Mouse (Mus musculus): ENCODE results near the gene Uevld. TPM values are rescaled to one million over a fixed set of nuclear protein-coding genes. Genes with fewer than 3 reads are reported as not detected.

The Uevld gene
- polyA plus RNA-seq, 1 experiment from 2014 or later = 11.7 TPM

GRCm38 (mm10) chr7:46960991-46961390 lies 2.7 kb upstream of the Uevld start:
- Histone ChIP-seq H3K27ac (no peak overlapping the region), H3K4me1 (peaks cover 13% of the 10 kb centered on the region; the same call in 1 of the 2 replicates), H3K36me3 (peaks cover 2% of the 10 kb centered on the region; the same call in 1 of the 2 replicates), H3K4me3 (no peak overlapping the region), H3K9me3 (replicated peaks) (no peaks in the 10 kb centered on the region), H3K27me3 (ENCODE audit: low read depth, poor library complexity, severe bottlenecking) (peaks cover 24% of the 10 kb centered on the region)
- 78% methylated on average over 3 of the region's 3 CpGs for WGBS
- no peak for DNase-seq (ENCODE audit: low spot score)

- Histone ChIP-seq H3K27ac (peak overlapping the region; percentile 81), H3K4me3 (peak overlapping the region; percentile 74), H3K27me3 (ENCODE audit: low read depth, poor library complexity, severe bottlenecking) (peaks cover 24% of the 10 kb centered on the region), H3K4me1 (peaks cover 13% of the 10 kb centered on the region; the same call in 1 of the 2 replicates), H3K9me3 (replicated peaks) (no peaks in the 10 kb centered on the region), H3K36me3 (peaks cover 18% of the 10 kb centered on the region)
- no peak for DNase-seq (ENCODE audit: low spot score)
- WGBS = 24% methylated on average over 9 of the region's 9 CpGs
Observed at GRCm38 (mm10) chr7:46958853-46959252, 526 bp upstream of the Uevld start.

- DNase-seq (ENCODE audit: low spot score) = no peak
- no peak overlapping the region for H3K27ac ChIP-seq
- H3K9me3 ChIP-seq (replicated peaks) = no peaks in the 10 kb centered on the region
- no peak overlapping the region for H3K4me3 ChIP-seq
- H3K4me1 ChIP-seq = no peaks in the 10 kb centered on the region
- H3K36me3 ChIP-seq = peaks cover 75% of the 10 kb centered on the region
- 82% methylated on average over 4 of the region's 4 CpGs for WGBS
- H3K27me3 ChIP-seq (ENCODE audit: low read depth, poor library complexity, severe bottlenecking) = no peaks in the 10 kb centered on the region
Observed at GRCm38 (mm10) chr7:46935847-46936246, 22.5 kb downstream of the Uevld start.

GRCm38 (mm10) chr7:46934788-46935187 lies 23.5 kb downstream of the Uevld start:
- no peak for DNase-seq (ENCODE audit: low spot score)
- Histone ChIP-seq H3K4me3 (no peak overlapping the region), H3K27ac (no peak overlapping the region), H3K9me3 (replicated peaks) (no peaks in the 10 kb centered on the region), H3K27me3 (ENCODE audit: low read depth, poor library complexity, severe bottlenecking) (no peaks in the 10 kb centered on the region), H3K4me1 (no peaks in the 10 kb centered on the region), H3K36me3 (peaks cover 73% of the 10 kb centered on the region)
- 82% methylated on average over 8 of the region's 8 CpGs for WGBS

GRCm38 (mm10) chr7:46931370-46931769 lies 27.0 kb downstream of the Uevld start:
- DNase-seq (ENCODE audit: low spot score) = no peak
- WGBS = 95% methylated on average over 3 of the region's 3 CpGs
- Histone ChIP-seq H3K9me3 (replicated peaks) (no peaks in the 10 kb centered on the region), H3K4me3 (no peak overlapping the region), H3K27ac (no peak overlapping the region), H3K4me1 (no peaks in the 10 kb centered on the region), H3K36me3 (peaks cover 48% of the 10 kb centered on the region), H3K27me3 (ENCODE audit: low read depth, poor library complexity, severe bottlenecking) (no peaks in the 10 kb centered on the region)

GRCm38 (mm10) chr7:46928291-46928690 lies 30.0 kb downstream of the Uevld start:
- WGBS = 95% methylated on average over 5 of the region's 5 CpGs
- peaks cover 23% of the 10 kb centered on the region for H3K36me3 ChIP-seq

GRCm38 (mm10) chr7:46922075-46922474 lies 36.3 kb downstream of the Uevld start:
- WGBS = 89% methylated on average over 4 of the region's 4 CpGs
- H3K36me3 ChIP-seq = peaks cover 8% of the 10 kb centered on the region
- H3K27ac ChIP-seq = no peak overlapping the region
- H3K4me3 ChIP-seq = no peak overlapping the region
- no peaks in the 10 kb centered on the region for H3K9me3 ChIP-seq (replicated peaks)
- no peaks in the 10 kb centered on the region for H3K27me3 ChIP-seq (ENCODE audit: low read depth, poor library complexity, severe bottlenecking)
- no peak for DNase-seq (ENCODE audit: low spot score)
- H3K4me1 ChIP-seq = peaks cover 20% of the 10 kb centered on the region

More at GRCm38 (mm10) chr7:46928291-46928690, 30.0 kb downstream of the Uevld start:
- no peaks in the 10 kb centered on the region for H3K4me1 ChIP-seq
- no peak overlapping the region for H3K4me3 ChIP-seq
- H3K9me3 ChIP-seq (replicated peaks) = no peaks in the 10 kb centered on the region
- H3K27ac ChIP-seq = no peak overlapping the region
- DNase-seq (ENCODE audit: low spot score) = no peak
- no peaks in the 10 kb centered on the region for H3K27me3 ChIP-seq (ENCODE audit: low read depth, poor library complexity, severe bottlenecking)

- peaks cover 22% of the 10 kb centered on the region for H3K4me1 ChIP-seq
- DNase-seq (ENCODE audit: low spot score) = peak; percentile 97
- H3K27ac ChIP-seq = peak within 1 kb of the TSS; percentile 99
- H3K4me3 ChIP-seq = peak within 1 kb of the TSS; percentile 92
- H3K27me3 ChIP-seq (ENCODE audit: low read depth, poor library complexity, severe bottlenecking) = no peaks in the 10 kb centered on the region
- H3K36me3 ChIP-seq = peaks cover 32% of the 10 kb centered on the region
- no peaks in the 10 kb centered on the region for H3K9me3 ChIP-seq (replicated peaks)
- WGBS = under 1% methylated on average over 73 of the region's 75 CpGs
Observed at GRCm38 (mm10) chr7:46919551-46920176, 38.7 kb downstream of the Uevld start, which contains the start of gene Tsg101. TSS of gene Tsg101 (minus strand) at chr7:46919969.

- DNase-seq (ENCODE audit: low spot score) = peak; percentile 39
- Histone ChIP-seq H3K4me1 (peaks cover 22% of the 10 kb centered on the region), H3K9me3 (replicated peaks) (no peaks in the 10 kb centered on the region), H3K4me3 (peak overlapping the region; percentile 92), H3K36me3 (peaks cover 40% of the 10 kb centered on the region), H3K27me3 (ENCODE audit: low read depth, poor library complexity, severe bottlenecking) (no peaks in the 10 kb centered on the region), H3K27ac (peak overlapping the region; percentile 99)
- WGBS = 21% methylated on average over 13 of the region's 13 CpGs
Observed at GRCm38 (mm10) chr7:46918678-46919371, 39.5 kb downstream of the Uevld start.

GRCm38 (mm10) chr7:46916376-46916775 lies 42.0 kb downstream of the Uevld start:
- Histone ChIP-seq H3K4me3 (no peak overlapping the region), H3K36me3 (peaks cover 65% of the 10 kb centered on the region), H3K27me3 (ENCODE audit: low read depth, poor library complexity, severe bottlenecking) (no peaks in the 10 kb centered on the region), H3K27ac (no peak overlapping the region), H3K9me3 (replicated peaks) (no peaks in the 10 kb centered on the region), H3K4me1 (peaks cover 22% of the 10 kb centered on the region)
- no peak for DNase-seq (ENCODE audit: low spot score)
- WGBS = 95% methylated on average over 3 of the region's 3 CpGs

- Histone ChIP-seq H3K27me3 (ENCODE audit: low read depth, poor library complexity, severe bottlenecking) (no peaks in the 10 kb centered on the region), H3K36me3 (peaks cover 100% of the 10 kb centered on the region)
Observed at GRCm38 (mm10) chr7:46911250-46911649, 47.1 kb downstream of the Uevld start.

GRCm38 (mm10) chr7:46899343-46899742 lies 59.0 kb downstream of the Uevld start:
- no peak overlapping the region for H3K27ac ChIP-seq
- no peaks in the 10 kb centered on the region for H3K27me3 ChIP-seq (ENCODE audit: low read depth, poor library complexity, severe bottlenecking)
- H3K36me3 ChIP-seq = peaks cover 98% of the 10 kb centered on the region
- H3K9me3 ChIP-seq (replicated peaks) = no peaks in the 10 kb centered on the region
- DNase-seq (ENCODE audit: low spot score) = no peak
- WGBS = 96% methylated on average over 3 of the region's 3 CpGs
- no peaks in the 10 kb centered on the region for H3K4me1 ChIP-seq
- H3K4me3 ChIP-seq = no peak overlapping the region

More at GRCm38 (mm10) chr7:46911250-46911649, 47.1 kb downstream of the Uevld start:
- Histone ChIP-seq H3K27ac (no peak overlapping the region), H3K4me3 (no peak overlapping the region), H3K4me1 (0 out of 2 replicates have a peak, but pooled peaks cover 1% of the 10 kb centered on the region), H3K9me3 (replicated peaks) (no peaks in the 10 kb centered on the region)
- DNase-seq (ENCODE audit: low spot score) = no peak
- whole genome bisulfite sequencing = 98% methylated on average over 3 of the region's 3 CpGs

- H3K4me1 ChIP-seq = no peaks in the 10 kb centered on the region
- DNase-seq (ENCODE audit: low spot score) = no peak
- H3K9me3 ChIP-seq (replicated peaks) = no peaks in the 10 kb centered on the region
- no peaks in the 10 kb centered on the region for H3K27me3 ChIP-seq (ENCODE audit: low read depth, poor library complexity, severe bottlenecking)
- peaks cover 99% of the 10 kb centered on the region for H3K36me3 ChIP-seq
- 84% methylated on average over 3 of the region's 3 CpGs for WGBS
- H3K4me3 ChIP-seq = no peak overlapping the region
- no peak overlapping the region for H3K27ac ChIP-seq
Observed at GRCm38 (mm10) chr7:46895511-46895910, 62.8 kb downstream of the Uevld start.
